Mouse (Mus musculus) intestine, embryonic 15.5 days (tissue): ENCODE measurements around the gene Palld. TPM values are rescaled to one million over a fixed set of nuclear protein-coding genes. Genes with fewer than 3 reads are reported as not detected.

Source experiments
- ATAC-seq: fragments of 200-750 bp; cut with Nextera tagmentation; 2 replicates; pipeline ENCODE4 v1.8.0; 2017; ENCODE audit warnings: moderate TSS enrichment, moderate library complexity
- H3K27ac ChIP-seq: fragments of 300-500 bp; sonication (generic); 2 replicates; pipeline ENCODE4 v1.5.1; 2015; ENCODE audit warnings: mild to moderate bottlenecking, inconsistent platforms
- H3K27me3 ChIP-seq: fragments of 300-500 bp; sonication (generic); replicated peaks from 2 replicates; pipeline ENCODE4 v1.6.1; 2015; ENCODE audit warnings: inconsistent platforms
- H3K36me3 ChIP-seq: fragments of 300-500 bp; sonication (generic); 2 replicates; pipeline ENCODE4 v1.6.1; 2015; ENCODE audit warnings: inconsistent platforms
- H3K4me1 ChIP-seq: fragments of 300-500 bp; sonication (generic); replicated peaks from 2 replicates; pipeline ENCODE4 v1.6.1; 2015; ENCODE audit warnings: inconsistent platforms
- H3K4me2 ChIP-seq: fragments of 300-500 bp; sonication (generic); replicated peaks from 2 replicates; pipeline ENCODE4 v1.6.1; 2015; ENCODE audit warnings: mild to moderate bottlenecking, inconsistent platforms
- H3K4me3 ChIP-seq: fragments of 300-500 bp; sonication (generic); replicated peaks from 2 replicates; pipeline ENCODE4 v1.5.1; 2015; ENCODE audit warnings: inconsistent platforms
- H3K9ac ChIP-seq: fragments of 300-500 bp; sonication (generic); 2 replicates; pipeline ENCODE4 v1.6.1; 2015; ENCODE audit warnings: inconsistent platforms
- H3K9me3 ChIP-seq: fragments of 300-500 bp; sonication (generic); 2 replicates; pipeline ENCODE4 v1.6.1; 2016; ENCODE audit warnings: inconsistent platforms
- WGBS: fragments of 180-500 bp; shearing (Covaris S2); methylation state at CpG from one replicate; pipeline ENCODE4 v1.1.7; 2015; 5-methylcytosine and 5-hydroxymethylcytosine counted together
- polyA plus RNA-seq: library from polyadenylated mRNA; unstranded; fragments of >200 nt; fragmentation: Nextera tagmentation; extraction: Ambion mirVana; gene quantifications from 2 replicates; pipeline ENCODE4 v1.2.1, GENCODE M21; 2015

Palld gene
- polyA plus RNA-seq, 1 experiment from 2014 or later: 81.9 TPM

DNA sequence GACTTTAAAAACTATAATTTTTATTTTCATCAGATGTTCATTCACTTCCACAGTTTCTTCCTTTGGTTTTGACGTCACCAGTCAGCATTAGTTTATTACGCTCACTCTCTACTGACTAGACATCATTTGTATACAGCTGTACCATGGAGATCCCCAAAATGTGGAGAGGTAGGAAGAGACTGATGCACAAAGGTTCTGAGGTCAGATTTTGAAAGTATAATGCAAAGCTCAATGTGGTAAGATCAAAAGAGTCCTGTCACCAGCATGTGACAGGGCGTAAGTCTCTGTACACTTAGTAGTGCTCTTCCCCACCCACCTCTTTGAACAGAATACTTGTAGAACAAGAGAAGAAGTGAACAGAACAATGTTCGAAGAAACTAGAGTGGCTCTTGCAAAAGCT lies 339.9 kb downstream of the Palld start:
- Histone ChIP-seq H3K27me3 (no peaks in the 10 kb centered on the region), H3K9me3 (no peaks in the 10 kb centered on the region), H3K9ac (no peak overlapping the region), H3K4me3 (no peak overlapping the region), H3K27ac (no peak overlapping the region), H3K4me1 (peaks cover 8% of the 10 kb centered on the region; the same call in 1 of the 2 replicates), H3K36me3 (no peaks in the 10 kb centered on the region), H3K4me2 (no peak overlapping the region)
- 91% methylated on average over 4 of the region's 4 CpGs for WGBS
- ATAC-seq: no peak

DNA sequence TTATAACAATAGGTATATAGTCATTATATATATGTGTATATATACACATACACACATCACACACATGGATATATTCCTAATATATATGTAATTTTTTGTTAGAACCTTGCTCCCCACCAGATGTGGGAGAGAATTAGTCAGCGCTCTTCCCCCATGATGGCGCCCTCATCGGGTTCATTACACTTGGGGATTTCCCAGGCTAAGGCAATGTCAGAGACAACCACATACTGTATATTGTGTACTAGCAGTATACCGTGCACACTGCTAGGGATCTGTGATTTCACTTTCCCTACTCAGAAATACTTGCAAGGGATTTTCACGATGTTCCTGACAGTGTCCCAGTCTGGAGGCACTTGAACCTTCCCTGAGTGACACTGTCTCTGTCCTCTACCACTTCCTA lies 341.3 kb downstream of the Palld start:
- no peak overlapping the region for H3K4me2 ChIP-seq
- H3K4me3 ChIP-seq: no peak overlapping the region
- no peak overlapping the region for H3K27ac ChIP-seq
- no peaks in the 10 kb centered on the region for H3K9me3 ChIP-seq
- H3K9ac ChIP-seq: no peak overlapping the region
- H3K36me3 ChIP-seq: no peaks in the 10 kb centered on the region
- peaks cover 9% of the 10 kb centered on the region; the same call in 1 of the 2 replicates for H3K4me1 ChIP-seq
- H3K27me3 ChIP-seq: no peaks in the 10 kb centered on the region
- 91% methylated on average over 5 of the region's 5 CpGs for WGBS
- ATAC-seq: no peak

DNA sequence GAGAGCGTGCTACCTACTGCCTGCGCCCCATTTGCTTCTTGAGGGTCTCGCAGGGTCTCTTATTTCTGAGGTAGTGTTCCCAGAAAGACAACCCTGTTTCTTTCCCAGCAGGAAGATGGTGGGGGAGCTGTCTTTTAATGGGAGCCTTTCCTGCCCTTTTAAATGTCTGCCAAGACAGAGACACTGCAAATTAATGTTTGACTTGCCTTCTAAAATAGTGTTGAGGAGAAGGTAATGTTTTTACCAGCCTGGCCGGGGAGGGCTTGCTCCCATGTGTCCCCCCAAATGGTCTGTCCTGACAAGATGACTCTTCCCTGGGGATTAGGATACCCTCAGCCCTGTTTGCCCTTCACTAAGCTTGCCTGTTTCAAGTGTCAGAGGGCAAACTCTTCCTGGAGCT lies 342.5 kb downstream of the Palld start:
- ATAC-seq: no peak
- Histone ChIP-seq H3K9ac (no peak overlapping the region), H3K4me1 (peaks cover 16% of the 10 kb centered on the region), H3K36me3 (no peaks in the 10 kb centered on the region), H3K9me3 (no peaks in the 10 kb centered on the region), H3K4me3 (no peak overlapping the region), H3K27ac (no peak overlapping the region), H3K27me3 (no peaks in the 10 kb centered on the region), H3K4me2 (no peak overlapping the region)
- WGBS: 87% methylated on average over 4 of the region's 4 CpGs

DNA sequence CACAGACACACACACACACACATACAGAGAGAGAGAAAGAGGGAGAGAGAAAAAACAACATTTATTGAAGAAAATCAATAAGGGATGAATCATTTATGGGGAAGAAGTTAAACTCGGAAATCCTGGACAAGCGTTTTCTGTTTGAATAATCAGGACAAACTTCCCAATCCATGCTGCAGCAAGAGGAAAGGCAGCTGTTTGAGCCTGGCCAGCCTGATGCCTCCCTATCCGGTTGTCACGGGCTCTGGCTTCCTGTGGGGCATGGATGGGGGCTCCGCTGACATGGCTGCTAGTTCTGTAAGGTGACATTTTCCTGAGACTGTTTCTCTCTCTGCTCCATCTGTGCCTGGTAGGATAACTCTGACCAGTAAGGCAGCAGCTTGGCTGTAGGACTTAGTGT lies 343.0 kb downstream of the Palld start:
- Histone ChIP-seq H3K4me2 (no peak overlapping the region), H3K9me3 (no peaks in the 10 kb centered on the region), H3K4me3 (no peak overlapping the region), H3K9ac (no peak overlapping the region), H3K4me1 (peaks cover 17% of the 10 kb centered on the region), H3K36me3 (no peaks in the 10 kb centered on the region), H3K27ac (no peak overlapping the region), H3K27me3 (no peaks in the 10 kb centered on the region)
- ATAC-seq: no peak
- WGBS: 46% methylated on average over 5 of the region's 5 CpGs

DNA sequence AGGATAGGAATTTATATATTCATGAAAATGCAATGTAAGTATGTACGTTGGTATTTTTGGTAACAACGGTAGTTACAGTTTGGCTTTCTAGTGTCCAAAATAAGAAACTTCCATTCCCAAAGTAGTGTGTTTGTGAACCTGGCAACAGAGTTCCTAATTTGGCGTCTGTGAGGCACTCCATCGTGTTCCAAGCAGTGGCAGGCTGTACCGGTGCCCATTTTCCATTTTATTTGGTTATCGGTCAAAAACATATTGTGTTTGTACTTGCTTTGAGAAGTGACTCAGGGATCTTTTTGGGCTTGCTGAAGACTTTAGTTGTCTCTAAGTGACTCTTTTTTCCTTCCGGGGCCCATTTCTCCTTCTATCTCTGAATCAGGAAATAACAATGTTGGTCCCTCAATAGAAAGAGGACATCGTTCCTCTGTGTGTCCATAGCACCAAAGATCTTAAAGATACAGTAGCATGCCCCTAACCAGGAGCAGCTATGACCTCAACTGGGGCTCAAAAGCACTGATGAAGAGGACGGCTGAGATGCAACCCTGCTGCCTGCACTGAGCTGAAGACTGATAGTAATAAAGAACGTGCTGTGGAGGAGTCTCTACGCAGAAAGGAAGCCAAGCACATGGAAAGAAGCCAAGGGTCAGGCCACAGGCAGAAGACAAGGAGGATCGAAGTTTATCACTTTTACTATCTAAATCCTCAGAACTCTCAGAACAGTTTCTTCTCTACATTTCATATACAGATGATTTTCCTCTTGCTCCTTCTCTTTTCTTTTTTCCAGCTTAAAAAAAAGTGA lies 344.2 kb downstream of the Palld start:
- Histone ChIP-seq H3K27ac (no peak overlapping the region), H3K9ac (no peak overlapping the region), H3K4me2 (no peak overlapping the region), H3K36me3 (no peaks in the 10 kb centered on the region), H3K9me3 (no peaks in the 10 kb centered on the region), H3K27me3 (no peaks in the 10 kb centered on the region), H3K4me1 (peaks cover 17% of the 10 kb centered on the region), H3K4me3 (no peak overlapping the region)
- WGBS: 77% methylated on average over 12 of the region's 12 CpGs
- ATAC-seq: no peak

DNA sequence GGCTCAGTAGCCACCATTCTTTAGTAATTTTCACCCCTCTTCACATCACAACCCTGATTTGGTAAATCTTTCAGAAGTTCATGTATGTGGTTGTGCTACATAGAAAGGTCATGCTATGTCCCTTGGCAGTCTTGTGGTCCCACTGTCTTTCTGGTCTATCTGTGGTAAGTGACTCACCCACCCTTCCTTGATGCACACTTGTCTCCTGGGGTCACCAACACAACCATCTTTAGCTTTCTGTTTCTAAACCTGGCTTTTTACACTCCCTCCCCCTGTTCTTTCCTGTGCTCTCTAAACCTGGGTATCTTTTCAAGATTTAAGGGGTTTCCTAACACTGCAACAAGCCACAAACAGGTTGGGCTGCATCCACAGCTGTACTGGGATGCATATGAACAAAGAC lies 345.5 kb downstream of the Palld start:
- H3K27ac ChIP-seq: no peak overlapping the region

DNA sequence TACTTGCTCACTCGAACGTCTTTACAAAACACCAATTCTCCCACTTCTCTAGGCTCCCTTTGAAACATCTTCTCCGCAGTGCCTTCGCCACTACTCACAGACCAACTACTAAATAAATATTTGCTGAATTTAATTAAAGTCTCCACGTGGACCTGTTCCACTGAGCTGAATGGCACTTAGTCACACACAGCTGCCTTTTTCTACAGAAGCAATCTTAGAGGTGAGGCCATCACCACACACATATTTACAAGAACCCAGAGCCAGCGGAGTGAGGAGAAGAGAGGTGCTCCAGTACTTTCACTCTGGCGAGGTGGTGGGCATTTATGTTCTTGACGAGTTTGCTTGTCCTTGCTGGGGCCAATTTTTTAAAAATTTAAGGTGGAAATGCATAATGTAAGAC lies 346.3 kb downstream of the Palld start:
- no peak for ATAC-seq
- 56% methylated on average over 8 of the region's 8 CpGs for WGBS
- Histone ChIP-seq H3K9me3 (no peaks in the 10 kb centered on the region), H3K4me2 (no peak overlapping the region), H3K4me1 (peaks cover 20% of the 10 kb centered on the region), H3K36me3 (no peaks in the 10 kb centered on the region), H3K27ac (no peak overlapping the region), H3K27me3 (no peaks in the 10 kb centered on the region), H3K4me3 (no peak overlapping the region), H3K9ac (no peak overlapping the region)

More for the DNA sequence above, 345.5 kb downstream of the Palld start:
- H3K9me3 ChIP-seq: no peaks in the 10 kb centered on the region
- no peaks in the 10 kb centered on the region for H3K36me3 ChIP-seq
- no peaks in the 10 kb centered on the region for H3K27me3 ChIP-seq
- no peak overlapping the region for H3K9ac ChIP-seq
- H3K4me3 ChIP-seq: no peak overlapping the region
- peaks cover 20% of the 10 kb centered on the region for H3K4me1 ChIP-seq
- no peak overlapping the region for H3K4me2 ChIP-seq
- ATAC-seq: no peak

DNA sequence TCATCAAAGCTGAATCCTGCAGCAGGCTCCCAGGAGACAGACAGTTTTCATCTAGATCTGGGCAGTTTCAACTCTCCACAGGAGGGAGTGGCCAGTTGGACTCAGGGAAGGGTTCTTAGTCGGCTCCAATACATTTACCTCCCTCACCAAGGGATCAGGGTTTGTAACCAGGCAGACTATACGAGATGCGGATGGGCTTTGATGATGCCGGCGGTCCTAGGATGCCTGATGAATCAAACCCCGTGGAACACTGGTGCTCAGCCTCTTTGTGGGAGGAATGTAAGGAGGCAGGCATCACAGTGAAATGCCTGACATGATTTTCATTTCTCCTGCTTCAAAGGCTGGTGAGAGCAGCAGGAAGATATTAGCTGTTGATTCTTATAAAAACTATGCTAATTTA lies 347.1 kb downstream of the Palld start:
- Histone ChIP-seq H3K9ac (no peak overlapping the region), H3K9me3 (no peaks in the 10 kb centered on the region), H3K36me3 (no peaks in the 10 kb centered on the region), H3K27ac (no peak overlapping the region), H3K4me1 (peaks cover 19% of the 10 kb centered on the region), H3K4me2 (no peak overlapping the region), H3K4me3 (no peak overlapping the region), H3K27me3 (no peaks in the 10 kb centered on the region)
- no peak for ATAC-seq
- 63% methylated on average over 6 of the region's 6 CpGs for WGBS

DNA sequence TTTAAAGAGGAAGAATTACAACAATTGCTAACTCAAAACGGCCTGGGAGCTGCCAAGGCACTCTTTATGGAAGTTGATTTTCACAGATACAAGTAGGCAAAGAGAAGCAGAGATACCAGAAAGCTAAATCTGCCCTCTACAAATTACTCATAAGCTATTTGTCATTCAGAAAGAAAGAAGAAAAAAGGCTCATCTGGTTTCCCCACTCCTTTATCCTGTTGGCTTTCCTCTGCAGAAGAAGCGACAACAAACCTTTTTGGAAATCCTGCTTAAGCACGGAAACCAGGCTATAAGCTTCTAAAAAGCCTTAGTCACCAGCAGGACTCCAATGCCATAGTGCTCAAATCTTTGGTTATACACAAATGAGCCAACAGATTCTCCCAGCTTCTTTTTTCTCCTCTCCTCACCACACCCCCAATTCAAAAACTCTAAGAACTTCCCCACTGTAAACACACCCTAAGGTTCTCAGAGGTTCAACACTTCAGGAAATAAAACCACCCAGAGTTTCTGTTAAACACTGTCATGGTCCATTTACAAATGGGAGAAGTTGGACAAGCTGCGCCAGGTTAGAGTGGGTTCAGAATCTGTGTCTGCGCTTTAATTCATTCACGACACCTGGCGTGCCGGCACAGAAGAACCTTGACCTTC lies 349.6 kb downstream of the Palld start:
- no peak overlapping the region for H3K9ac ChIP-seq
- 65% methylated on average over 8 of the region's 8 CpGs for WGBS
- no peak for ATAC-seq
- no peaks in the 10 kb centered on the region for H3K27me3 ChIP-seq
- peaks cover 12% of the 10 kb centered on the region for H3K4me1 ChIP-seq
- H3K36me3 ChIP-seq: peaks cover 17% of the 10 kb centered on the region
- H3K27ac ChIP-seq: no peak overlapping the region
- no peak overlapping the region for H3K4me3 ChIP-seq
- 0 out of 2 replicates have a peak, but pooled peaks cover 4% of the 10 kb centered on the region for H3K9me3 ChIP-seq
- H3K4me2 ChIP-seq: no peak overlapping the region

DNA sequence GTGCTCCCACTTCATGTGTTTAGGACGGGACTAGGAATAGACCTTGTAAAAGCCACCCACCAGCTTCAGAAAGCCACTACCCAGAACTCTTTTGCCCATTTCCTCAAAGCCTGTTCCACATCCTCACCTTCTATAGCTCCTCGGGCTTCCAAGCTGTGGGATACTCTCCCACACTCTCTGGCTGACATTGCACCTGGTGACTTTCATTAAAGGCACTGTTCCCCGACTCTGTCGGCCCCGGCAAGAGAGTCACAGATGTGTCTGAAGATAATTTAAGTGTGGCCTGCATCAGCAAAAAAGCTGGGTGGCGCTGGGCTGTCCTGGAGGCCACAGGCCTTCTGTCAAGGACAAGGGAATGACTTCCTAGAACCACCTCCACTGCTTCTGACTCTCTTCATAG lies 350.3 kb downstream of the Palld start:
- Histone ChIP-seq H3K27ac (no peak overlapping the region), H3K4me2 (no peak overlapping the region), H3K36me3 (peaks cover 17% of the 10 kb centered on the region), H3K27me3 (no peaks in the 10 kb centered on the region), H3K9me3 (0 out of 2 replicates have a peak, but pooled peaks cover 4% of the 10 kb centered on the region), H3K4me1 (peaks cover 12% of the 10 kb centered on the region), H3K4me3 (no peak overlapping the region), H3K9ac (no peak overlapping the region)
- no peak for ATAC-seq
- WGBS: 64% methylated on average over 6 of the region's 6 CpGs

DNA sequence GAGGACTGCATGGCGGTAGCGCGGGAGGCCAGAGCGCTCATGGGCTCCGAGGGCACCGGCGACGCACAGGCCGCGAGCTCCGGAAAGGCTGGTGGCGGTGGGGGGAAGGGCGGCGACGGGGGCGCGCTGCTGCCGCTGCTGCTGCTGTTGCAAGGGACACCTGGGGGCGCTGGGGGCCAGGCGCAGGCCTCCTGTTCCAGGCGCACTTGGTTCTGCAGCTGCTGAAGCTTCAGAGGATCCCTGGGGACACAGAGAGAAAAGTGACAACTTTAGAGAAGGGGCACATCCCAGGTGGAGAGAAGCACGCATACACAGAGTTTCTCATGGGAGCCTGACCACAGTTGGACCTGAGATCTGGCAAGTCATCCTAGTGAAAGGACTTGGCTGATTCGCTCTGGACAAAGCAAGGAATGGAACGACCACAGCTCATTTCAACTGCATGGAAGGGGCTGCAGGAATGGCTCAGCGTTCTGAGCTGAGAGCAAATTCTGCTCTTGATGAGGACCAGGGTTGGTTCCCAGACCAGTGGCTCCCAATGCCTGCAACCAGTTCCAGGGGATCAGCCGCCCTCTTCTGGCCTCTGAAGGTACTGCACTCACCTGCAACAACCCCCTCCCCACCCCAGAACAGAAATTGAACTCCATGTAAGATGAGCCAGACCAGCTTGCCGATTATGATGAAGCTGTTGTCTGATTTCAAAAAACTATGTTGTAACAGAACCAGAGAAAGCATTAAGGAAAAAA lies 352.3 kb downstream of the Palld start:
- Histone ChIP-seq H3K4me3 (no peak overlapping the region), H3K4me1 (peaks cover 5% of the 10 kb centered on the region), H3K9me3 (0 out of 2 replicates have a peak, but pooled peaks cover 4% of the 10 kb centered on the region), H3K27ac (no peak overlapping the region), H3K4me2 (no peak overlapping the region), H3K36me3 (peaks cover 17% of the 10 kb centered on the region), H3K27me3 (no peaks in the 10 kb centered on the region), H3K9ac (no peak overlapping the region)
- WGBS: 64% methylated on average over 27 of the region's 27 CpGs
- ATAC-seq: no peak

DNA sequence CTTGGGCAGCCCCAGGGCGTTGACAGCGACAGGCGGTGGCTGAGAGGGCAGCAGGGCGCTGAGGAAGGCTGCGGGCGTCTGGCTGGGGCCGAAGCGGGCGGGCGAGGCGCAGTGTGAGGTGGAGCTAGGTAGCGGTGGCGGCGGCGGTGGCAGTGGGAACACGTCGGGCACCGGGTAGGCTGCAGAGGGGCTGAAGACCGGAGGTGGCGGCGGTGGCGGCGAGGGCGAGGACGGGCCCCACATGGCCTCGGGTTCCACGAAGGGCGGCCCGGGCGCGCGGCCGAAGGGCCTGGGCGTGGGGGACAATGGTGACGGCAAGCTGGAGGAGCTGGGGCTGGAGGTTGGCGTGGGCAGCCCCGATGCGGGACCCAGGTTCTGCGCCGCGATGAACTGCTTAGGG lies 352.9 kb downstream of the Palld start:
- peaks cover 17% of the 10 kb centered on the region for H3K36me3 ChIP-seq
- H3K9ac ChIP-seq: no peak overlapping the region
- H3K4me2 ChIP-seq: no peak overlapping the region
- H3K9me3 ChIP-seq: 0 out of 2 replicates have a peak, but pooled peaks cover 4% of the 10 kb centered on the region
- no peaks in the 10 kb centered on the region for H3K27me3 ChIP-seq
- peaks cover 3% of the 10 kb centered on the region; the same call in 1 of the 2 replicates for H3K4me1 ChIP-seq
- H3K27ac ChIP-seq: no peak overlapping the region
- H3K4me3 ChIP-seq: no peak overlapping the region
- no peak for ATAC-seq
- WGBS: 76% methylated on average over 40 of the region's 41 CpGs
